Mouse (Mus musculus) kidney, adult 2 months (tissue): ENCODE measurements at regions not wholly inside any gene's neighbourhood (a gene's known extent, or its start where the extent isn't known, plus 50 kb on each side); places are given as distances from the start of the nearest gene placed in this dataset.

Source experiments
- CTCF ChIP-seq: fragments of 200-500 bp; conservative IDR thresholded peaks from 2 replicates; pipeline ENCODE4 v1.5.1; 2011; ENCODE audit warnings: low read depth, mild to moderate bottlenecking, control low read depth, low read length, moderate library complexity, mixed read lengths; ENCODE audit not compliant: insufficient read depth, insufficient read length
- POLR2A ChIP-seq: fragments of 200-500 bp; IDR thresholded peaks from one replicate; pipeline ENCODE4 v1.6.1; 2011; ENCODE audit warnings: low read depth, low read length, control low read depth

DNA sequence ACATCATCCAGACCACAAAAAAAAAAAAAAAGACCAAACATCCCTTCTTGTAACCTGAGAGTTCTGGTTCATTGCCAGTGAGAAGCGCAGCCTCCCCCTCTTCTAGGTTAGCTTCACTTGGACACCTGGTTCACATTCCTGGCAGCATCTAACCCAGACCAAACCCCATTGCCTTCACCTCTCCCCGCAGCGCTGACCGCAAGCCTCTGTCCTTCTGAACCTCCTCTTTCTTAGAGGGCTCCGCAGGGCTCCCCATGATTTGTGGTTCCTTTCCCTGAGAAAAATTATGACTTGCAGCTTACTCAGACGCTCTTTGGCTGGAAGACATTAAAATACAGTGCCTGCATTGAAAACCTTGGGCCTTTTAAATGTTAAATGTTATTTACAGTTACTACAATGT is 115.8 kb downstream of the Snx18 start:
- TF ChIP-seq CTCF = no peak
- TF ChIP-seq POLR2A = no peak
